Mouse (Mus musculus): ENCODE measurements around the gene Yaf2. TPM values are rescaled to one million over a fixed set of nuclear protein-coding genes. Genes with fewer than 3 reads are reported as not detected.

The Yaf2 gene
- polyA plus RNA-seq, 1 experiment from 2014 or later = 38.9 TPM

- no peak for ATAC-seq (ENCODE audit: insufficient read depth, low FRiP score)
- no peaks in the 10 kb centered on the region for H3K27me3 ChIP-seq (ENCODE audit: control insufficient read depth, insufficient read depth, low read length)
- H3K9me3 ChIP-seq (replicated peaks; ENCODE audit: control insufficient read depth, low read length) = no peaks in the 10 kb centered on the region
- no peak overlapping the region for H3K4me3 ChIP-seq (replicated peaks; ENCODE audit: low read length)
- H3K4me1 ChIP-seq (ENCODE audit: control insufficient read depth, insufficient read depth, low read length) = peaks cover 8% of the 10 kb centered on the region; the same call in 1 of the 2 replicates
- 41% methylated on average over 2 of the region's 2 CpGs for WGBS
- no peak overlapping the region for H3K4me2 ChIP-seq (ENCODE audit: low read depth, low read length)
- H3K36me3 ChIP-seq (ENCODE audit: control insufficient read depth, insufficient read depth, low read length) = no peaks in the 10 kb centered on the region
- H3K9ac ChIP-seq (ENCODE audit: low read length) = no peak overlapping the region
- H3K27ac ChIP-seq (ENCODE audit: low read length) = no peak overlapping the region
Measured at GRCm38 (mm10) chr15:93265728-93266127, 71.0 kb downstream of the Yaf2 start.

GRCm38 (mm10) chr15:93265231-93265630 lies 71.5 kb downstream of the Yaf2 start:
- Histone ChIP-seq H3K27ac (ENCODE audit: low read length) (no peak overlapping the region), H3K4me3 (replicated peaks; ENCODE audit: low read length) (no peak overlapping the region), H3K4me1 (ENCODE audit: control insufficient read depth, insufficient read depth, low read length) (peaks cover 8% of the 10 kb centered on the region; the same call in 1 of the 2 replicates), H3K36me3 (ENCODE audit: control insufficient read depth, insufficient read depth, low read length) (no peaks in the 10 kb centered on the region), H3K9me3 (replicated peaks; ENCODE audit: control insufficient read depth, low read length) (no peaks in the 10 kb centered on the region), H3K9ac (ENCODE audit: low read length) (no peak overlapping the region), H3K27me3 (ENCODE audit: control insufficient read depth, insufficient read depth, low read length) (no peaks in the 10 kb centered on the region), H3K4me2 (ENCODE audit: low read depth, low read length) (no peak overlapping the region)
- ATAC-seq (ENCODE audit: insufficient read depth, low FRiP score) = no peak
- 57% methylated on average over 3 of the region's 3 CpGs for WGBS

GRCm38 (mm10) chr15:93264221-93264620 lies 72.5 kb downstream of the Yaf2 start:
- Histone ChIP-seq H3K9me3 (replicated peaks; ENCODE audit: control insufficient read depth, low read length) (no peaks in the 10 kb centered on the region), H3K9ac (ENCODE audit: low read length) (no peak overlapping the region), H3K27me3 (ENCODE audit: control insufficient read depth, insufficient read depth, low read length) (no peaks in the 10 kb centered on the region), H3K4me2 (ENCODE audit: low read depth, low read length) (no peak overlapping the region), H3K4me3 (replicated peaks; ENCODE audit: low read length) (no peak overlapping the region), H3K4me1 (ENCODE audit: control insufficient read depth, insufficient read depth, low read length) (peaks cover 8% of the 10 kb centered on the region; the same call in 1 of the 2 replicates), H3K27ac (ENCODE audit: low read length) (no peak overlapping the region), H3K36me3 (ENCODE audit: control insufficient read depth, insufficient read depth, low read length) (no peaks in the 10 kb centered on the region)
- ATAC-seq (ENCODE audit: insufficient read depth, low FRiP score) = no peak
- 80% methylated on average over 3 of the region's 3 CpGs for WGBS

GRCm38 (mm10) chr15:93263566-93263965 lies 73.2 kb downstream of the Yaf2 start:
- Histone ChIP-seq H3K27me3 (ENCODE audit: control insufficient read depth, insufficient read depth, low read length) (no peaks in the 10 kb centered on the region), H3K36me3 (ENCODE audit: control insufficient read depth, insufficient read depth, low read length) (0 out of 2 replicates have a peak, but pooled peaks cover 2% of the 10 kb centered on the region), H3K27ac (ENCODE audit: low read length) (no peak overlapping the region), H3K4me1 (ENCODE audit: control insufficient read depth, insufficient read depth, low read length) (peaks cover 8% of the 10 kb centered on the region; the same call in 1 of the 2 replicates), H3K9me3 (replicated peaks; ENCODE audit: control insufficient read depth, low read length) (no peaks in the 10 kb centered on the region), H3K4me3 (replicated peaks; ENCODE audit: low read length) (no peak overlapping the region), H3K4me2 (ENCODE audit: low read depth, low read length) (no peak overlapping the region), H3K9ac (ENCODE audit: low read length) (no peak overlapping the region)
- ATAC-seq (ENCODE audit: insufficient read depth, low FRiP score) = no peak
- 74% methylated on average over 7 of the region's 7 CpGs for WGBS

DNA sequence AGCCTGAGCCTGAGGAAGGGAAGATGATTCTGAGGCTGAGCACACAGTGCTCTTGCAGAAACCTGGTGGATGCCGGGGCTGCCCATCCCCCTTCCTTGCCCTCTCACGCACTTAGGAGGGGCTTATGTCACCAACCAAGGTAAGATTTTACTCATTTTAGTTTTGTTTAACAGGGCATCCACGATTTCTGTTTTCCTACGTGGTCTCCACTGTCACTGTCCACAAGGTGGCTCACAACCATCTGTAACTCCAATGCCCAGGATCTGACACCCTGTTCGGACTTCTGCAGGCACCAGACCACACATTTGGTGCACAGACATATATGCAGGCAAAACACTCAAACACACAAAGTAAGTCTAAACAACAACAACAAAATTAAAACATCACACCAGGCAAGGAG lies 73.9 kb downstream of the Yaf2 start:
- Histone ChIP-seq H3K4me1 (ENCODE audit: control insufficient read depth, insufficient read depth, low read length) (peaks cover 4% of the 10 kb centered on the region; the same call in 1 of the 2 replicates), H3K4me2 (ENCODE audit: low read depth, low read length) (no peak overlapping the region), H3K4me3 (replicated peaks; ENCODE audit: low read length) (no peak overlapping the region), H3K27me3 (ENCODE audit: control insufficient read depth, insufficient read depth, low read length) (no peaks in the 10 kb centered on the region), H3K9me3 (replicated peaks; ENCODE audit: control insufficient read depth, low read length) (no peaks in the 10 kb centered on the region), H3K9ac (ENCODE audit: low read length) (no peak overlapping the region), H3K27ac (ENCODE audit: low read length) (no peak overlapping the region), H3K36me3 (ENCODE audit: control insufficient read depth, insufficient read depth, low read length) (peaks cover 7% of the 10 kb centered on the region)
- WGBS = 46% methylated on average over 5 of the region's 5 CpGs
- ATAC-seq (ENCODE audit: insufficient read depth, low FRiP score) = no peak

DNA sequence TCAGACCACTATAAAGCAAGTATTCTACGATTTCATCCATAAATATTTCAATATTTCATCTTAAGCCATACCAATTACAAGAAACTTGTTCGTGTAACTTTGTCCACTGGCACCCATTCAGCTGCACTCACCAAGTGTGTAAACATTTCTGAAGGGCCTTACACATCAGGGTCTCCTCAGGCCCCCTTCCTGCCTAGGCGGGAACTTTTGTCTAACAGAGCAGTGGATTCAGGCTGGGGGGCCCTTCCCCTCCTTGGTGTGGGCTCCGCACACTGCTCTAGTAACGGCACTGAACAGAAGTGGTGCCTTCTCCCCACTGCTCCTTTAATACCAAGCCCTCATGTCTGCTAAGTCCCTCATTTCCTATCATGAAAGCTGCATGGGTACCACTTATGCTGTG lies 74.5 kb downstream of the Yaf2 start:
- 74% methylated on average over 5 of the region's 5 CpGs for WGBS
- Histone ChIP-seq H3K9ac (ENCODE audit: low read length) (no peak overlapping the region), H3K27ac (ENCODE audit: low read length) (no peak overlapping the region), H3K4me1 (ENCODE audit: control insufficient read depth, insufficient read depth, low read length) (peaks cover 4% of the 10 kb centered on the region; the same call in 1 of the 2 replicates), H3K27me3 (ENCODE audit: control insufficient read depth, insufficient read depth, low read length) (no peaks in the 10 kb centered on the region), H3K4me3 (replicated peaks; ENCODE audit: low read length) (no peak overlapping the region), H3K36me3 (ENCODE audit: control insufficient read depth, insufficient read depth, low read length) (peaks cover 7% of the 10 kb centered on the region), H3K4me2 (ENCODE audit: low read depth, low read length) (no peak overlapping the region), H3K9me3 (replicated peaks; ENCODE audit: control insufficient read depth, low read length) (no peaks in the 10 kb centered on the region)
- no peak for ATAC-seq (ENCODE audit: insufficient read depth, low FRiP score)

DNA sequence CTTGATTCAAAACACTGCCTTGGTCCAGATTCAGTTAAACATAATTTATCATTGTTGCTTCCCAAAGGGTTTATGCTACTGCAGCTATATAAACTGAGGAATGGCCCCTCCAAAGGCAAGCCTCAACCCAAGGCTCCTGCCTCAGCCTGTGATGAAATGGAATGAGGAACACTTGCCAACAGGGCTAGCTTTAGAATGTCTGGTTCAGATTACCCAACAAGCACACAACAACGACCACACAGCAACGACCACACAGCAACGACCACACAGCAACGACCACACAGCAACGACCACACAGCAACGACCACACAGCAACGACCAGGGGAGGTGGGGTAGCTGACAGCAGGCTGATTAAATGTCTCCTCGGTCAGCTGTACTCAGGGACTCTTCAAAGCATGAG lies 76.8 kb downstream of the Yaf2 start:
- no peaks in the 10 kb centered on the region for H3K9me3 ChIP-seq (replicated peaks; ENCODE audit: control insufficient read depth, low read length)
- no peak overlapping the region for H3K9ac ChIP-seq (ENCODE audit: low read length)
- no peak overlapping the region for H3K4me2 ChIP-seq (ENCODE audit: low read depth, low read length)
- ATAC-seq (ENCODE audit: insufficient read depth, low FRiP score) = no peak
- WGBS = 82% methylated on average over 8 of the region's 8 CpGs
- no peak overlapping the region for H3K4me3 ChIP-seq (replicated peaks; ENCODE audit: low read length)
- peaks cover 4% of the 10 kb centered on the region; the same call in 1 of the 2 replicates for H3K4me1 ChIP-seq (ENCODE audit: control insufficient read depth, insufficient read depth, low read length)
- peaks cover 7% of the 10 kb centered on the region for H3K36me3 ChIP-seq (ENCODE audit: control insufficient read depth, insufficient read depth, low read length)
- no peak overlapping the region for H3K27ac ChIP-seq (ENCODE audit: low read length)
- no peaks in the 10 kb centered on the region for H3K27me3 ChIP-seq (ENCODE audit: control insufficient read depth, insufficient read depth, low read length)

DNA sequence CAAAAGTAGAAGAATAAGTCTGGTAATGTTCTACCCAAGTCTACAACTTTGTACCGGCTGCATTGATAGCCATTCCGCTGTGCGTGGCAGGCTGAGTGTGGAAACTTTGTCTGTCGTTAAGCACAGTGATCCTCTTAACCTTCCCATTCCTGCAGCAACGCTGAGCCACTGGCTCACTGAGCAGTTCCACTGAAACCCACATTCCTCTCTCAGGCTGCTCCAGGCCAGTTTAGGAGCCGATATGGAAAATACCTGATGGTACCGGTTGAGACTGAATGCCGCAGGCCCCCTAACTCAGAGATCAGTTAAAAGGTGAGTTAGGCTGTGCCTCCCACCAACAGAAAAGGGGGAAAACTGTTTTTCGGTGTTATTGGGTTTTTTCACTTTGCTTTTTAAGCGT lies 81.4 kb downstream of the Yaf2 start:
- whole genome bisulfite sequencing = 82% methylated on average over 10 of the region's 10 CpGs
- peaks cover 7% of the 10 kb centered on the region for H3K36me3 ChIP-seq (ENCODE audit: control insufficient read depth, insufficient read depth, low read length)

DNA sequence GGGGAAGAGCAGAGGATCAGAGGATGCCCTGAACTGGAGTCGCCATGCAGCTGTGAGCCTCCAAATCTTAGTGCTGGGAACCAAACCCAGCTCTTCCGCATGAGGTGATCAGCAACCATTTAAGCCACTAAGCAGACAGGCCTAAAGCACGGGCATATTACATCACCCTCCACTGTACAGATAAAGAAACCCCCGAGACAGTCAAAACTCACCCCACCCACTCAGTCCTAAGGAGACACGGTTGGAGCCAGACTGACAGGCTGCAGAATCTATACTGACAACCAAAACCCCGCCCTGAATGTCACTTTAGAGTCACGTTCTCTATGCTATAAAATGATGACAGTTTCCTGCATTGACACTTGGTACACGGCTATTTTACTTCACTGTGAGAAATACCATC lies 83.6 kb downstream of the Yaf2 start:
- Histone ChIP-seq H3K9me3 (replicated peaks; ENCODE audit: control insufficient read depth, low read length) (no peaks in the 10 kb centered on the region), H3K27ac (ENCODE audit: low read length) (no peak overlapping the region), H3K9ac (ENCODE audit: low read length) (no peak overlapping the region), H3K4me2 (ENCODE audit: low read depth, low read length) (no peak overlapping the region), H3K4me3 (replicated peaks; ENCODE audit: low read length) (no peak overlapping the region), H3K4me1 (ENCODE audit: control insufficient read depth, insufficient read depth, low read length) (no peaks in the 10 kb centered on the region), H3K36me3 (ENCODE audit: control insufficient read depth, insufficient read depth, low read length) (peaks cover 5% of the 10 kb centered on the region), H3K27me3 (ENCODE audit: control insufficient read depth, insufficient read depth, low read length) (no peaks in the 10 kb centered on the region)
- no peak for ATAC-seq (ENCODE audit: insufficient read depth, low FRiP score)
- 75% methylated on average over 8 of the region's 8 CpGs for WGBS

More for the DNA sequence above, 81.4 kb downstream of the Yaf2 start:
- no peaks in the 10 kb centered on the region for H3K4me1 ChIP-seq (ENCODE audit: control insufficient read depth, insufficient read depth, low read length)
- no peaks in the 10 kb centered on the region for H3K9me3 ChIP-seq (replicated peaks; ENCODE audit: control insufficient read depth, low read length)
- H3K9ac ChIP-seq (ENCODE audit: low read length) = no peak overlapping the region
- H3K4me3 ChIP-seq (replicated peaks; ENCODE audit: low read length) = no peak overlapping the region
- H3K27ac ChIP-seq (ENCODE audit: low read length) = no peak overlapping the region
- no peak for ATAC-seq (ENCODE audit: insufficient read depth, low FRiP score)
- H3K27me3 ChIP-seq (ENCODE audit: control insufficient read depth, insufficient read depth, low read length) = no peaks in the 10 kb centered on the region
- H3K4me2 ChIP-seq (ENCODE audit: low read depth, low read length) = no peak overlapping the region

DNA sequence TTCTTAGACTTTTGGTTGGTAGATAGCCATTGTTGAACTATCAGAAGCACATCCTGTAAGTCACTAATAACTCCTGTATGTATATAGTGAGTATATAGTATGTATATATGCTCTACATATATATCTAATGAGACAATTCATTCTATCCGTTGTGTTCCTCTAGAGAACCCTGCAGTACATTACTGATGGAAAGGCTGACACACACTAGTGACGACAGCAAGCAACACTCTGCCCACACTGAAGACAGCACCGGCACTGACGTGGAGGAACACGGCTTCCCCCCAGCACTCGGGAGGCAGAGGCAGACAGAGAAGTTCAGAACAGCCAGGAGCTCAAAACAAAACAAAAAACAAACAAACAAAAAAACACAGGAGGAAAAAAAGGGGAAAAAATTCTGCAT lies 84.3 kb downstream of the Yaf2 start:
- no peaks in the 10 kb centered on the region for H3K27me3 ChIP-seq (ENCODE audit: control insufficient read depth, insufficient read depth, low read length)
- H3K36me3 ChIP-seq (ENCODE audit: control insufficient read depth, insufficient read depth, low read length) = 0 out of 2 replicates have a peak, but pooled peaks cover 7% of the 10 kb centered on the region
- H3K9ac ChIP-seq (ENCODE audit: low read length) = no peak overlapping the region
- H3K27ac ChIP-seq (ENCODE audit: low read length) = no peak overlapping the region
- no peak overlapping the region for H3K4me3 ChIP-seq (replicated peaks; ENCODE audit: low read length)
- no peaks in the 10 kb centered on the region for H3K9me3 ChIP-seq (replicated peaks; ENCODE audit: control insufficient read depth, low read length)
- WGBS = 82% methylated on average over 6 of the region's 6 CpGs
- no peak for ATAC-seq (ENCODE audit: insufficient read depth, low FRiP score)
- no peaks in the 10 kb centered on the region for H3K4me1 ChIP-seq (ENCODE audit: control insufficient read depth, insufficient read depth, low read length)
- H3K4me2 ChIP-seq (ENCODE audit: low read depth, low read length) = no peak overlapping the region

Data from stomach, embryonic 16.5 days (tissue).